Mouse (Mus musculus) monocyte, adult 59 days (primary cell): ENCODE results near the gene Olfr285. TPM values are rescaled to one million over a fixed set of nuclear protein-coding genes. Genes with fewer than 3 reads are reported as not detected.

Experiments used
- total RNA-seq, 2 experiments: library from RNA; stranded (reverse); gene quantifications; one replicate each; pipeline ENCODE4 v1.2.4; 2023

The Olfr285 gene
- total RNA-seq, result not detected

GRCm38 (mm10) chr15:98317177-98317724 lies at the start of gene Olfr285:
Gene Olfr285, minus strand, starts transcription at chr15:98317353.

DNA sequence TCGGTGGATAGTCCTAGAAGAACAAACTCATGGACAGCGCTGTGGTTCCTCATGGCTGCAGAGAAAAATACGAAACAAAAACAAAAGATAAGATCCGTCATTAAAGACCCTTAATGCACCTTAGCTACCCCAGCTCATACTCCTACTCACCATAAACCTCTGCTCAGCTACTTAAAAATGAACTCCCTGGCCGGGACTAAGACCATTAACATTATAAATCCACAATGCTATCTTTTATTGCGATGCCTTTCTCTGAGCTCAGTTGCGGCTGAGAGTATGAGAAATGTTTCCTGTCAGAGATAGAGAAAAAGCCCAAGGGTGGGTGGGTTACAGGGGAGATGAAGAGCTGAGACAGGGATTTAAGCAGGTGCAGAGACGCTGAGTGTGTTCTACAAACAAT lies 23.7 kb upstream of the Olfr285 start, which contains the start of gene Olfr284:
Gene Olfr284, minus strand, starts transcription at position 101 of the 400 bp plus-strand sequence.

DNA sequence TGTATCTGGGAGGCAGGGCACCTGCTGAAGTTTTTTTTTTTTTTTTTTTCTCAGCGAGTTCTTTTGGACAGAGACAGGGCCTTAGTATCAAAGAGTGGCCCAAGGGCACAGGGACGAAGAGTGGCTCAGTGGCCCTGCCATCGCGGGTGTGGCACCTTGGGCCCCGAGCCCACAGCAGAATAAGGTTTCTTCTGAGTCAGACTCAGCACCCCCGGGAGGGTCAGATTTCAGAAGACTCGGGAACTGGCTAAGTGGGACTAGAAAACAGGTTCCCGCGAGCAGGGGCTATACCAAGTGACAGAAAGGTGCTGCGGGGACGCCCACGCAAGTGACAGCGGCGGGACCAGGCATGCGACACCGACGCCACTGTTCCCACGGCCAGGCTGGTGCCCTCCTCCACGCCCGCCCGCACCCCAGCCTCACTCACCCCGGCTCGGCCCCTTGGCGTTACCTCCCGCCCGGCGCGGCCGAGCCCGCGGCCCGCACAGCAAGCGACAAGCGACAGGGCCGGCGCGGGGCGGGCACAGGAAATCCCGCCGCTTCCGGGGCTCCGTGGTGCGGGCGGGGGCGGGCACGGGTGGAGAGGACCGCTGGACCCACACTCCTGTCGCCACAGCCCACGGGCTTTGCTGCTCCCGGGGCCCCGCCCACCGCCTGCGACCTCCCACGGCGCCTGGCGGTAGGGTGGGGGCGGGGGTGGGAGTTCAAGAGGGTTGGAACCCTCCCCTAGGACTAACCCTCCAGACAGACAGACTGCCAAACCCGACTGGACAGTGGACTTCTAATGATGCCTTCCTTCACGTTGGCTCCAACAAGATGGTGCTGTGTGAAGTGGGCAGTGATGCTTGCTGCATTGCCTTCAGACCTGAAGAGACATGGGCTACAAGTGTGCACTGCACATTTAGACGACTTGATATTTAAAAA lies 21.3 kb downstream of the Olfr285 start, which contains the start of gene Zfp641:
Gene Zfp641, minus strand, starts transcription at position 534 of the 924 bp plus-strand sequence.

Other genes with a start within 250 kb of the Olfr285 start
- gene Pfkm, start 224.8 kb downstream of the Olfr285 start, total RNA-seq, result 1 to 10 TPM; 5.6 to 6.6 TPM
- 10 to 100 TPM; 37.6 to 39.5 TPM for gene Senp1, start 223.6 kb downstream of the Olfr285 start, total RNA-seq
- 10 to 100 TPM; 23.3 to 23.4 TPM for gene Asb8, start 151.7 kb downstream of the Olfr285 start, total RNA-seq
- gene Ccdc184, start 150.2 kb downstream of the Olfr285 start, total RNA-seq, result not detected
- not detected for gene Olfr288, start 121.8 kb downstream of the Olfr285 start, total RNA-seq
- not detected for gene Gm44579, start 96.4 kb downstream of the Olfr285 start, total RNA-seq
- not detected for gene Olfr287, start 96.3 kb downstream of the Olfr285 start, total RNA-seq
- not detected for gene Olfr286, start 82.9 kb downstream of the Olfr285 start, total RNA-seq
- gene H1fnt, start 60.1 kb downstream of the Olfr285 start, total RNA-seq, result not detected
- under 1 TPM; 0.16 to 0.30 TPM for gene Zfp641, start 21.2 kb downstream of the Olfr285 start, total RNA-seq
- not detected for gene Olfr284, start 23.6 kb upstream of the Olfr285 start, total RNA-seq
- not detected for gene Olfr283, start 63.6 kb upstream of the Olfr285 start, total RNA-seq
- not detected for gene Olfr282, start 113.9 kb upstream of the Olfr285 start, total RNA-seq
- not detected for gene Olfr281, start 135.2 kb upstream of the Olfr285 start, total RNA-seq
- gene OR5BS1P, start 152.5 kb upstream of the Olfr285 start, total RNA-seq, result not detected
- under 1 TPM in 1 of 2 experiments, not detected in 1; 0.73 TPM for gene Lalba, start 165.4 kb upstream of the Olfr285 start, total RNA-seq
- not detected for gene Olfr279, start 175.0 kb upstream of the Olfr285 start, total RNA-seq
- gene Kansl2, start 216.9 kb upstream of the Olfr285 start, total RNA-seq, result 10 to 100 TPM; 45.3 to 45.5 TPM